Mouse (Mus musculus) kidney, adult 9 months (tissue): ENCODE data around the gene Slco1a6.
"Not testable (repeated sequence)": the region's sequence is repeated elsewhere in the genome, so short reads cannot be mapped to it uniquely, and the experiment has no call there.

Experiments
- DNase-seq: peaks from one replicate; pipeline ENCODE4 v3.0.0; 2022

Gene Slco1a6

GRCm38 (mm10) chr6:142208421-142208820 is at the start of gene Slco1a6:
Gene Slco1a6, minus strand, starts transcription at chr6:142208521.
- DNase-seq = no peak

GRCm38 (mm10) chr6:142250738-142251307 is 42.5 kb upstream of the Slco1a6 start:
- not testable (repeated sequence) for DNase-seq

- DNase-seq = no peak
These were observed 36.7 kb upstream of the Slco1a6 start for GRCm38 (mm10) chr6:142245065-142245464.

GRCm38 (mm10) chr6:142239468-142239867 is 31.1 kb upstream of the Slco1a6 start:
- DNase-seq = no peak

- DNase-seq = no peak
These were observed 11.8 kb upstream of the Slco1a6 start for GRCm38 (mm10) chr6:142220138-142220537.

GRCm38 (mm10) chr6:142211821-142212220 is 3.5 kb upstream of the Slco1a6 start:
- DNase-seq = no peak

GRCm38 (mm10) chr6:142209749-142210148 is 1.4 kb upstream of the Slco1a6 start:
- DNase-seq = no peak

- DNase-seq = no peak
These were observed 7.8 kb downstream of the Slco1a6 start for GRCm38 (mm10) chr6:142200524-142200923.

GRCm38 (mm10) chr6:142194245-142194644 is 14.1 kb downstream of the Slco1a6 start:
- DNase-seq = no peak

GRCm38 (mm10) chr6:142191962-142192361 is 16.4 kb downstream of the Slco1a6 start:
- DNase-seq = peak; percentile 69

- peak; percentile 73 for DNase-seq
These were observed 20.9 kb downstream of the Slco1a6 start for GRCm38 (mm10) chr6:142187426-142187825.

GRCm38 (mm10) chr6:142185868-142186415 is 22.4 kb downstream of the Slco1a6 start:
- peak; percentile 86 for DNase-seq

GRCm38 (mm10) chr6:142163406-142163805 is 44.9 kb downstream of the Slco1a6 start:
- DNase-seq = peak; percentile 75

- DNase-seq = peak; percentile 81
These were observed 47.1 kb downstream of the Slco1a6 start for GRCm38 (mm10) chr6:142161171-142161570.

- not testable (repeated sequence) for DNase-seq
These were observed 54.2 kb downstream of the Slco1a6 start for GRCm38 (mm10) chr6:142154081-142154480.

GRCm38 (mm10) chr6:142148371-142148770 is 60.0 kb downstream of the Slco1a6 start:
- peak; percentile 61 for DNase-seq

- DNase-seq = no peak
These were observed 96.5 kb downstream of the Slco1a6 start for GRCm38 (mm10) chr6:142111667-142112305.

GRCm38 (mm10) chr6:142091126-142091525 is 117.2 kb downstream of the Slco1a6 start:
- no peak for DNase-seq

- DNase-seq = peak; percentile 80
These were observed 150.0 kb downstream of the Slco1a6 start for GRCm38 (mm10) chr6:142058281-142058680.

GRCm38 (mm10) chr6:142047689-142048088 is 160.6 kb downstream of the Slco1a6 start:
- no peak for DNase-seq

- DNase-seq = peak; percentile 86
These were observed 162.6 kb downstream of the Slco1a6 start for GRCm38 (mm10) chr6:142045746-142046145.

- DNase-seq = peak; percentile 91
These were observed 166.4 kb downstream of the Slco1a6 start for GRCm38 (mm10) chr6:142041896-142042295.

- DNase-seq = peak; percentile 85
These were observed 167.8 kb downstream of the Slco1a6 start for GRCm38 (mm10) chr6:142040306-142041175.
